Comparison of ENCODE assay signal across 8 mouse cellular contexts in the genomic region with DNA sequence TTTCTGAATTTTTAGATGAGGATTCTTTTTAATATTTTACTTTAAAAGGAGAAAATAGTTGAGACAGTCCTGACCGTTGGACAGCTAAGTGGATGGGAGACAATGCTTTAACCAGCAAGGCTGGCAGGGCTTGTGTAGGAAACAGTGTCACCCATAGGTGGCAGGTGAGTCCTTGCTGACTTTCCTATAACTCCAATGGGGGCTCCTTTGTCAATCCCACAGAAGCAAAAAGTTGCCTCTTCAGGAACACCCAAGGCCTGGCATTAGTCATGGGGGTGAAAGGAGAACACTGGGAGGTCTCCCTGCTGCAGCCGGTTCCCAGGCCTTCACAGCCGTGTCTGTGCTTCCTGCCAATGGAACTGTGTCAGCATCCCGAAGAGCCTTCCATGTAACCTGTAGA. TPM values are rescaled to one million over a fixed set of nuclear protein-coding genes. Genes with fewer than 3 reads are reported as not detected.
DNase-seq lines count a peak whose midpoint lies in the region; ATAC-seq lines count a peak whose summit lies in the region.

No protein-coding gene starts in this region.

- no peaks in the 10 kb centered on the region for H3K4me1 ChIP-seq in embryonic facial prominence, embryonic 14.5 days (ENCODE audit: control insufficient read depth, insufficient read depth, low read length)
- no peaks in the 10 kb centered on the region for H3K4me1 ChIP-seq in embryonic facial prominence, embryonic 10.5 days
- no peaks in the 10 kb centered on the region for H3K4me1 ChIP-seq in neural tube, embryonic 14.5 days (ENCODE audit: control insufficient read depth, insufficient read depth, low read length)

- H3K36me3 ChIP-seq in embryonic facial prominence, embryonic 14.5 days (ENCODE audit: control insufficient read depth, insufficient read depth, low read length): peaks cover 24% of the 10 kb centered on the region
- peaks cover 33% of the 10 kb centered on the region for H3K36me3 ChIP-seq in embryonic facial prominence, embryonic 10.5 days (replicated peaks)
- H3K36me3 ChIP-seq in neural tube, embryonic 14.5 days (ENCODE audit: control insufficient read depth, insufficient read depth, low read length): peaks cover 19% of the 10 kb centered on the region

- no peak overlapping the region for H3K27ac ChIP-seq in embryonic facial prominence, embryonic 14.5 days (replicated peaks; ENCODE audit: low read depth, low read length)
- no peak overlapping the region for H3K27ac ChIP-seq in embryonic facial prominence, embryonic 10.5 days (replicated peaks)
- H3K27ac ChIP-seq in neural tube, embryonic 14.5 days (ENCODE audit: low read depth, low read length): no peak overlapping the region

- H3K9me3 ChIP-seq in embryonic facial prominence, embryonic 14.5 days (ENCODE audit: control insufficient read depth, low read length): no peaks in the 10 kb centered on the region
- no peaks in the 10 kb centered on the region for H3K9me3 ChIP-seq in embryonic facial prominence, embryonic 10.5 days
- no peaks in the 10 kb centered on the region for H3K9me3 ChIP-seq in neural tube, embryonic 14.5 days (ENCODE audit: control insufficient read depth, low read length)

- H3K9ac ChIP-seq in embryonic facial prominence, embryonic 14.5 days (ENCODE audit: low read depth, low read length): no peak overlapping the region
- no peak overlapping the region for H3K9ac ChIP-seq in neural tube, embryonic 14.5 days (replicated peaks; ENCODE audit: low read depth, low read length)

- peak; percentile 10 for DNase-seq in embryonic facial prominence, embryonic 14.5 days (ENCODE audit: low spot score)
- no peak for DNase-seq in embryonic facial prominence, embryonic 10.5 days (ENCODE audit: low spot score)
- peak; percentile 9 for DNase-seq in A20 (ENCODE audit: low read depth, low spot score)
- peak; percentile 2 for DNase-seq in c-Kit-positive CD71-negative TER-119-negative erythroid progenitor cells, embryonic 14.5 days (ENCODE audit: low read depth)
- DNase-seq in kidney, adult 9 months: peak; percentile 15
- no peak for DNase-seq in urinary bladder, postnatal 36 days (ENCODE audit: low spot score in 2 of 2)
- DNase-seq in c-Kit-positive CD71-positive TER-119-positive erythroid progenitor cells, embryonic 14.5 days (ENCODE audit: low spot score): no peak

- H3K4me3 ChIP-seq in embryonic facial prominence, embryonic 14.5 days (ENCODE audit: low read depth, low read length): no peak overlapping the region
- H3K4me3 ChIP-seq in embryonic facial prominence, embryonic 10.5 days: no peak overlapping the region
- no peak overlapping the region for H3K4me3 ChIP-seq in neural tube, embryonic 14.5 days (ENCODE audit: low read depth, low read length)

- H3K27me3 ChIP-seq in embryonic facial prominence, embryonic 14.5 days (replicated peaks; ENCODE audit: control insufficient read depth, insufficient read depth, low read length): no peaks in the 10 kb centered on the region
- H3K27me3 ChIP-seq in embryonic facial prominence, embryonic 10.5 days (replicated peaks; ENCODE audit: low read depth, poor library complexity, severe bottlenecking): no peaks in the 10 kb centered on the region
- H3K27me3 ChIP-seq in neural tube, embryonic 14.5 days (ENCODE audit: control insufficient read depth, insufficient read depth, low read length): no peaks in the 10 kb centered on the region

- no peak overlapping the region for H3K4me2 ChIP-seq in embryonic facial prominence, embryonic 14.5 days (ENCODE audit: low read depth, low read length)
- no peak overlapping the region for H3K4me2 ChIP-seq in neural tube, embryonic 14.5 days (ENCODE audit: low read depth, low read length)

- 0 out of 2 replicates have a peak, but pooled peaks have one; percentile 12 for ATAC-seq in embryonic facial prominence, embryonic 14.5 days (ENCODE audit: low read depth)
- ATAC-seq in neural tube, embryonic 14.5 days (ENCODE audit: low read depth): peak; percentile 45; the same call in 1 of the 2 replicates

- 59% methylated on average over 4 of the region's 4 CpGs for WGBS in embryonic facial prominence, embryonic 14.5 days
- 81% methylated on average over 4 of the region's 4 CpGs for WGBS in embryonic facial prominence, embryonic 10.5 days
- 75% methylated on average over 4 of the region's 4 CpGs for WGBS in neural tube, embryonic 14.5 days

RNA-seq across cellular contexts. Expression of a gene that starts 55.5 kb away (rescaled TPM):
- 34.2 and 37.3 TPM in 2 replicates for polyA plus RNA-seq in embryonic facial prominence, embryonic 14.5 days (2014; fragmentation: Nextera tagmentation; extraction: Ambion mirVana)
- 50.3 and 50.8 TPM in 2 replicates for polyA plus RNA-seq in embryonic facial prominence, embryonic 10.5 days (2016; fragmentation: Nextera tagmentation; extraction: Ambion mirVana)
- polyA plus RNA-seq in neural tube, embryonic 14.5 days (2014; fragmentation: Nextera tagmentation; extraction: Ambion mirVana): 99.2 and 114 TPM in 2 replicates

Comparison
In these comparisons a context has a peak if more than half of its experiments do, and no peak if none do; other contexts are left out.
1. DNase-seq: peak in embryonic facial prominence, embryonic 14.5 days (single experiment), A20 (single experiment), c-Kit-positive CD71-negative TER-119-negative erythroid progenitor cells, embryonic 14.5 days (single experiment) and kidney, adult 9 months (single experiment); none in embryonic facial prominence, embryonic 10.5 days (single experiment), urinary bladder, postnatal 36 days (0 of 2) and c-Kit-positive CD71-positive TER-119-positive erythroid progenitor cells, embryonic 14.5 days (single experiment).